30 mouse cellular contexts compared by ENCODE assay signal in the genomic region with DNA sequence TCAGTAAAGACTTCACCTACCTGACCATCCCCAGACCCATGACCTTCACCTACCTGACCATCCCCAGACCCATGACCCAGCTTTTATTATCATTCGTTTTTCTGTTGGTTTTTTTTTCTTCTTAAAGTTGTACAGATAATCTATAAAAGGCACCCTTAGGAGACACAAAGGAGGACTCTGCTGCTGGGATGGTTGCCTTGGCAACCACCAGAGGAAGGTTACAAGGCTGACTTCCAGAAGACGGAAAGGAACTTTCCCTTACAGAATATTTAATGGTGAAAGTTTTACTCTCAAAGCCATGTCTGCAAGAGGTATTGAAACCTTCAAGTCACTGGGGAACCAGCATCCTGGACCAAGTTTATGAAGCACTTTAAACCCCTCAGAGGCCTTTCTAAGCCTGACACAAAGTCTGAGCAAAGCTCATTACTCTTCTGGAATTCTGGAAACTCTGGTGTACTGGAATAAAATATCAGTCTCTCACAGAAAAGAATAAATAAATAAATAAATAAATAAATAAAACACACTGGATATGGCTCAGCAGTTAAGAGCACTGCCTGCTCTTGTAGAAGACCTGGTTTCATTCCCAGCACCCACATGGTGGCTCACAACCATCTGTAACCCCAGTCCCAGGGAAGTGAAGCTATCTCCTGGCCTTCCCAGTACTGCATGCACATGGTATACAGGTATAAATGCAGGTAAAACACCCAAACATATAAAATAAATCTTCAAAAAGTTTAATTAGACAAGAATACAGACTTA. TPM values are rescaled to one million over a fixed set of nuclear protein-coding genes. Genes with fewer than 3 reads are reported as not detected.
A peak's percentile ranks its signal among the peaks of the same experiment; 100 is the strongest.
DNase-seq lines count a peak whose midpoint lies in the region; ATAC-seq and TF ChIP-seq lines count a peak whose summit lies in the region.
"Had no signal": no experiment of that assay in that cellular context is flagged by ENCODE, and none has a peak within 500 bp of the region (broad histone marks: within the 10 kb centered on the region; RNA-seq: fewer than 3 reads in every experiment).

No protein-coding gene starts in this region.

- TF ChIP-seq CTCF in intestine, postnatal 0 days (IDR thresholded peaks at IDR 0.05; ENCODE audit: low read depth) = no peak
- TF ChIP-seq CTCF in lung, embryonic 14.5 days (IDR thresholded peaks at IDR 0.05; ENCODE audit: low read depth) = no peak
- TF ChIP-seq CTCF in MEL (IDR thresholded peaks at IDR 0.05 in 2 of 3, conservative IDR thresholded peaks at IDR 0.05 in 1 of 3; ENCODE audit: control insufficient read depth in 1 of 3, insufficient read depth in 1 of 3, low read depth in 2 of 3, low read length in 3 of 3, poor library complexity in 1 of 3, severe bottlenecking in 1 of 3) = no peak

- no peak for DNase-seq in lung, embryonic 14.5 days
- DNase-seq in lung, postnatal 14 days = no peak
- peak; percentile 26 for DNase-seq in MEL (ENCODE audit: low read depth, low spot score)
- no peak for DNase-seq in spleen, postnatal 14 days (ENCODE audit: low spot score in 2 of 2)
- DNase-seq: adrenal gland, adult 2 months; cerebellum, adult 8-10 months; cerebellum, postnatal 25 days; gastrocnemius, adult 2 months; gastrocnemius, postnatal 36 days; heart, adult 18-20 months; heart, postnatal 36 days; kidney, adult 2 months; left cerebral cortex, postnatal 4 days; liver, postnatal 0 days; lung, postnatal 4 days had no signal

- H3K4me3 ChIP-seq in intestine, embryonic 15.5 days (replicated peaks) = no peak overlapping the region
- no peak overlapping the region for H3K4me3 ChIP-seq in intestine, postnatal 0 days (ENCODE audit: low read depth, low read length)
- no peak overlapping the region for H3K4me3 ChIP-seq in lung, embryonic 14.5 days (ENCODE audit: low read depth, low read length)
- no peak overlapping the region for H3K4me3 ChIP-seq in MEL (ENCODE audit: control insufficient read depth in 1 of 2, insufficient read depth in 1 of 2, low read depth in 2 of 2, low read length in 2 of 2)
- H3K4me3 ChIP-seq in embryonic facial prominence, embryonic 15.5 days (replicated peaks) = no peak overlapping the region
- H3K4me3 ChIP-seq in liver, embryonic 12.5 days = no peak overlapping the region
- H3K4me3 ChIP-seq: embryonic facial prominence, embryonic 12.5 days; gastrocnemius, adult 2 months; hindbrain, embryonic 12.5 days; megakaryocyte, embryonic 14.5 days; midbrain, embryonic 12.5 days; myocyte; neural tube, embryonic 12.5 days had no signal

- no peak overlapping the region for H3K9ac ChIP-seq in intestine, embryonic 15.5 days
- H3K9ac ChIP-seq in intestine, postnatal 0 days (ENCODE audit: low read depth, low read length) = no peak overlapping the region
- no peak overlapping the region for H3K9ac ChIP-seq in lung, embryonic 14.5 days
- H3K9ac ChIP-seq in MEL (ENCODE audit: control insufficient read depth, low read depth, low read length, poor library complexity, severe bottlenecking) = no peak overlapping the region
- H3K9ac ChIP-seq in embryonic facial prominence, embryonic 15.5 days = no peak overlapping the region
- H3K9ac ChIP-seq in liver, embryonic 12.5 days = no peak overlapping the region
- H3K9ac ChIP-seq: embryonic facial prominence, embryonic 12.5 days; forebrain, embryonic 15.5 days; hindbrain, embryonic 12.5 days; liver, postnatal 0 days; midbrain, embryonic 12.5 days; neural tube, embryonic 12.5 days had no signal

- H3K9me3 ChIP-seq in intestine, embryonic 15.5 days = no peaks in the 10 kb centered on the region
- H3K9me3 ChIP-seq in intestine, postnatal 0 days (ENCODE audit: control insufficient read depth) = no peaks in the 10 kb centered on the region
- H3K9me3 ChIP-seq in lung, embryonic 14.5 days (ENCODE audit: low read depth, low read length) = no peaks in the 10 kb centered on the region
- H3K9me3 ChIP-seq in MEL (replicated peaks; ENCODE audit: insufficient read depth, low read length) = no peaks in the 10 kb centered on the region
- H3K9me3 ChIP-seq in embryonic facial prominence, embryonic 15.5 days (replicated peaks) = no peaks in the 10 kb centered on the region
- H3K9me3 ChIP-seq in liver, embryonic 12.5 days (replicated peaks) = no peaks in the 10 kb centered on the region
- H3K9me3 ChIP-seq: embryonic facial prominence, embryonic 12.5 days; forebrain, embryonic 15.5 days; hindbrain, embryonic 12.5 days; midbrain, embryonic 12.5 days; neural tube, embryonic 12.5 days had no signal

- H3K4me1 ChIP-seq in intestine, embryonic 15.5 days (replicated peaks) = 0 out of 2 replicates have a peak, but pooled peaks cover 13% of the 10 kb centered on the region
- no peaks in the 10 kb centered on the region; the same call in 1 of the 2 replicates for H3K4me1 ChIP-seq in intestine, postnatal 0 days (replicated peaks; ENCODE audit: control insufficient read depth, insufficient read depth, low read length)
- peaks cover 9% of the 10 kb centered on the region; the same call in 1 of the 2 replicates for H3K4me1 ChIP-seq in lung, embryonic 14.5 days (ENCODE audit: insufficient read depth)
- H3K4me1 ChIP-seq in MEL (ENCODE audit: control insufficient read depth in 1 of 2, insufficient read depth in 2 of 2, low read length in 2 of 2) = peaks cover 14 to 30% of the 10 kb centered on the region in 2 experiments; a peak in 3 of 4 replicates
- H3K4me1 ChIP-seq in embryonic facial prominence, embryonic 15.5 days = peaks cover 52% of the 10 kb centered on the region
- H3K4me1 ChIP-seq in liver, embryonic 12.5 days = peaks cover 17% of the 10 kb centered on the region

- no peaks in the 10 kb centered on the region for H3K36me3 ChIP-seq in intestine, embryonic 15.5 days
- no peaks in the 10 kb centered on the region for H3K36me3 ChIP-seq in intestine, postnatal 0 days (ENCODE audit: control insufficient read depth, insufficient read depth)
- H3K36me3 ChIP-seq in lung, embryonic 14.5 days (ENCODE audit: insufficient read depth) = no peaks in the 10 kb centered on the region
- H3K36me3 ChIP-seq in MEL (ENCODE audit: control insufficient read depth in 1 of 2, insufficient read depth in 2 of 2, low read length in 2 of 2) = peaks cover 0 to 32% of the 10 kb centered on the region in 2 experiments; a peak in 2 of 4 replicates
- no peaks in the 10 kb centered on the region for H3K36me3 ChIP-seq in embryonic facial prominence, embryonic 15.5 days
- H3K36me3 ChIP-seq in liver, embryonic 12.5 days = no peaks in the 10 kb centered on the region
- H3K36me3 ChIP-seq: embryonic facial prominence, embryonic 12.5 days; forebrain, embryonic 15.5 days; hindbrain, embryonic 12.5 days; midbrain, embryonic 12.5 days; neural tube, embryonic 12.5 days had no signal

- H3K27ac ChIP-seq in intestine, embryonic 15.5 days = no peak overlapping the region
- no peak overlapping the region for H3K27ac ChIP-seq in intestine, postnatal 0 days (ENCODE audit: low read depth, low read length)
- H3K27ac ChIP-seq in lung, embryonic 14.5 days (ENCODE audit: low read depth) = no peak overlapping the region
- no peak overlapping the region for H3K27ac ChIP-seq in MEL (ENCODE audit: control insufficient read depth, low read depth, low read length)
- no peak overlapping the region for H3K27ac ChIP-seq in embryonic facial prominence, embryonic 15.5 days (replicated peaks)
- no peak overlapping the region for H3K27ac ChIP-seq in liver, embryonic 12.5 days
- H3K27ac ChIP-seq: embryonic facial prominence, embryonic 12.5 days; forebrain, embryonic 15.5 days; gastrocnemius, adult 2 months; hindbrain, embryonic 12.5 days; midbrain, embryonic 12.5 days; neural tube, embryonic 12.5 days had no signal

- no peak for TF ChIP-seq RAD21 in MEL (IDR thresholded peaks at IDR 0.05; ENCODE audit: low read depth, low read length)

- TF ChIP-seq EP300 in MEL (IDR thresholded peaks at IDR 0.05; ENCODE audit: low read depth in 1 of 2, low read length in 2 of 2) = no peak

- H3K4me2 ChIP-seq in intestine, embryonic 15.5 days (replicated peaks) = 0 out of 2 replicates have a peak overlapping the region, but pooled peaks have one; percentile 12
- H3K4me2 ChIP-seq in intestine, postnatal 0 days (replicated peaks; ENCODE audit: low read depth) = no peak overlapping the region
- peak overlapping the region; percentile 99; the same call in 1 of the 2 replicates for H3K4me2 ChIP-seq in lung, embryonic 14.5 days
- H3K4me2 ChIP-seq in embryonic facial prominence, embryonic 15.5 days (replicated peaks) = peak overlapping the region; percentile 99; the same call in 1 of the 2 replicates
- H3K4me2 ChIP-seq in liver, embryonic 12.5 days = no peak overlapping the region
- H3K4me2 ChIP-seq: heart, embryonic 11.5 days; liver, embryonic 11.5 days; midbrain, embryonic 12.5 days had no signal

- WGBS in intestine, embryonic 15.5 days = 44% methylated on average over 2 of the region's 2 CpGs
- WGBS in intestine, postnatal 0 days = 48% methylated on average over 2 of the region's 2 CpGs
- 45% methylated on average over 2 of the region's 2 CpGs for WGBS in lung, embryonic 14.5 days
- WGBS in embryonic facial prominence, embryonic 15.5 days = 48% methylated on average over 2 of the region's 2 CpGs
- 44% methylated on average over 2 of the region's 2 CpGs for WGBS in liver, embryonic 12.5 days (ENCODE audit: insufficient replicate concordance)

- ATAC-seq in intestine, embryonic 15.5 days = no peak
- no peak for ATAC-seq in intestine, postnatal 0 days
- no peak for ATAC-seq in lung, embryonic 14.5 days (ENCODE audit: insufficient read depth)
- ATAC-seq in embryonic facial prominence, embryonic 15.5 days (ENCODE audit: insufficient number of reproducible peaks, low FRiP score, low TSS enrichment, low read depth) = no peak
- no peak for ATAC-seq in liver, embryonic 12.5 days
- ATAC-seq: activated CD4-positive, CD25-positive, alpha-beta regulatory T cell, adult 4 months; CD4-positive, CD25-positive, alpha-beta regulatory T cell, adult 4 months; forebrain, embryonic 15.5 days; liver, postnatal 0 days had no signal

- TF ChIP-seq POLR2A in MEL (IDR thresholded peaks at IDR 0.05; ENCODE audit: control insufficient read depth in 1 of 2, insufficient read depth in 1 of 2, low read depth in 1 of 2, low read length in 2 of 2, poor library complexity in 1 of 2) = no peak

- no peaks in the 10 kb centered on the region; the same call in 1 of the 2 replicates for H3K79me2 ChIP-seq in MEL (ENCODE audit: control insufficient read depth, insufficient read depth, low read length, poor library complexity)

- no peaks in the 10 kb centered on the region for H3K27me3 ChIP-seq in intestine, embryonic 15.5 days (replicated peaks)
- no peaks in the 10 kb centered on the region for H3K27me3 ChIP-seq in intestine, postnatal 0 days (replicated peaks; ENCODE audit: control insufficient read depth, insufficient read depth, low read length)
- H3K27me3 ChIP-seq in lung, embryonic 14.5 days (ENCODE audit: insufficient read depth, low read length) = peaks cover 23% of the 10 kb centered on the region
- H3K27me3 ChIP-seq in MEL (ENCODE audit: control insufficient read depth in 1 of 2, insufficient read depth in 2 of 2, low read length in 2 of 2) = no peaks in the 10 kb centered on the region
- H3K27me3 ChIP-seq in embryonic facial prominence, embryonic 15.5 days = no peaks in the 10 kb centered on the region
- H3K27me3 ChIP-seq in liver, embryonic 12.5 days (replicated peaks) = peaks cover 69% of the 10 kb centered on the region
- H3K27me3 ChIP-seq: forebrain, embryonic 15.5 days had no signal

RNA-seq across cellular contexts. Expression of a gene that starts 3.2 kb away (rescaled TPM):
- polyA plus RNA-seq in intestine, embryonic 15.5 days (2015; fragmentation: Nextera tagmentation; extraction: Ambion mirVana) = 74.8 and 76.0 TPM in 2 replicates
- polyA plus RNA-seq in intestine, postnatal 0 days (2015; fragmentation: Nextera tagmentation; extraction: Ambion mirVana) = 31.1 and 33.0 TPM in 2 replicates
- 101 and 111 TPM in 2 replicates for polyA plus RNA-seq in lung, embryonic 14.5 days (2014; fragmentation: Nextera tagmentation; extraction: Ambion mirVana)
- 17.5 and 18.1 TPM in 2 replicates for total RNA-seq in MEL (2012; rRNA removed)
- polyA plus RNA-seq in MEL (2012; ENCODE audit: insufficient read depth in 1 of 2, insufficient read length in 2 of 2, low read depth in 1 of 2, low replicate concordance in 2 of 2, missing spikeins in 1 of 2) = 10 to 100 TPM in 1 of 2 experiments, not detected in 1; 21.5 TPM
- polyA plus RNA-seq in embryonic facial prominence, embryonic 15.5 days (2015; fragmentation: Nextera tagmentation; extraction: Ambion mirVana) = 141 and 143 TPM in 2 replicates
- 19.3 and 20.6 TPM in 2 replicates for polyA plus RNA-seq in liver, embryonic 12.5 days (2016; fragmentation: Nextera tagmentation; extraction: Ambion mirVana)

Comparison
In these comparisons a context has a peak if more than half of its experiments do, and no peak if none do; other contexts are left out.
1. H3K4me2 ChIP-seq: peak in intestine, embryonic 15.5 days (single experiment), lung, embryonic 14.5 days (single experiment) and embryonic facial prominence, embryonic 15.5 days (single experiment); none in intestine, postnatal 0 days (single experiment) and liver, embryonic 12.5 days (single experiment).